Mouse (Mus musculus): ENCODE measurements at regions not wholly inside any gene's neighbourhood (a gene's known extent, or its start where the extent isn't known, plus 50 kb on each side); places are given as distances from the start of the nearest gene placed in this dataset.
"Not testable (repeated sequence)": the region's sequence is repeated elsewhere in the genome, so short reads cannot be mapped to it uniquely, and the experiment has no call there.

GRCm38 (mm10) chr16:12779079-12779478, 330.4 kb upstream of the Ercc4 start:
- 79% methylated on average over 3 of the region's 3 CpGs for WGBS
- Histone ChIP-seq H3K4me3 (no peak overlapping the region), H3K9me3 (no peaks in the 10 kb centered on the region), H3K36me3 (replicated peaks) (no peaks in the 10 kb centered on the region), H3K27ac (no peak overlapping the region), H3K27me3 (ENCODE audit: poor library complexity, severe bottlenecking) (no peaks in the 10 kb centered on the region), H3K4me1 (no peaks in the 10 kb centered on the region)
- DNase-seq (ENCODE audit: extremely low spot score, low spot score), result no peak

- no peaks in the 10 kb centered on the region for H3K27me3 ChIP-seq (ENCODE audit: poor library complexity, severe bottlenecking)
- no peaks in the 10 kb centered on the region for H3K36me3 ChIP-seq (replicated peaks)
- DNase-seq (ENCODE audit: extremely low spot score, low spot score), result no peak
- 94% methylated on average over 3 of the region's 3 CpGs for WGBS
- no peak overlapping the region for H3K4me3 ChIP-seq
- H3K9me3 ChIP-seq, result no peaks in the 10 kb centered on the region
- no peak overlapping the region for H3K27ac ChIP-seq
- no peaks in the 10 kb centered on the region for H3K4me1 ChIP-seq
Observed at GRCm38 (mm10) chr16:12780635-12781034, 328.8 kb upstream of the Ercc4 start.

- 74% methylated on average over 1 of the region's 1 CpGs for WGBS
- Histone ChIP-seq H3K27me3 (ENCODE audit: poor library complexity, severe bottlenecking) (no peaks in the 10 kb centered on the region), H3K9me3 (no peaks in the 10 kb centered on the region), H3K36me3 (replicated peaks) (no peaks in the 10 kb centered on the region), H3K27ac (no peak overlapping the region), H3K4me3 (no peak overlapping the region), H3K4me1 (no peaks in the 10 kb centered on the region)
- no peak for DNase-seq (ENCODE audit: extremely low spot score, low spot score)
Observed at GRCm38 (mm10) chr16:12785828-12786227, 323.7 kb upstream of the Ercc4 start.

GRCm38 (mm10) chr16:12798523-12798922, 311.0 kb upstream of the Ercc4 start:
- DNase-seq (ENCODE audit: extremely low spot score, low spot score), result no peak
- Histone ChIP-seq H3K27me3 (ENCODE audit: poor library complexity, severe bottlenecking) (no peaks in the 10 kb centered on the region), H3K4me1 (0 out of 2 replicates have a peak, but pooled peaks cover 5% of the 10 kb centered on the region), H3K4me3 (no peak overlapping the region), H3K27ac (no peak overlapping the region), H3K9me3 (no peaks in the 10 kb centered on the region), H3K36me3 (replicated peaks) (no peaks in the 10 kb centered on the region)
- WGBS, result 75% methylated on average over 2 of the region's 2 CpGs

GRCm38 (mm10) chr16:12800181-12800580, 309.3 kb upstream of the Ercc4 start:
- WGBS, result 65% methylated on average over 1 of the region's 1 CpGs
- Histone ChIP-seq H3K27ac (no peak overlapping the region), H3K4me3 (no peak overlapping the region), H3K36me3 (replicated peaks) (no peaks in the 10 kb centered on the region), H3K9me3 (no peaks in the 10 kb centered on the region), H3K27me3 (ENCODE audit: poor library complexity, severe bottlenecking) (no peaks in the 10 kb centered on the region), H3K4me1 (0 out of 2 replicates have a peak, but pooled peaks cover 5% of the 10 kb centered on the region)
- no peak for DNase-seq (ENCODE audit: extremely low spot score, low spot score)

GRCm38 (mm10) chr16:12802651-12803050, 306.8 kb upstream of the Ercc4 start:
- Histone ChIP-seq H3K27ac (no peak overlapping the region), H3K4me3 (no peak overlapping the region), H3K36me3 (replicated peaks) (no peaks in the 10 kb centered on the region), H3K27me3 (ENCODE audit: poor library complexity, severe bottlenecking) (no peaks in the 10 kb centered on the region), H3K4me1 (no peaks in the 10 kb centered on the region), H3K9me3 (no peaks in the 10 kb centered on the region)
- DNase-seq (ENCODE audit: extremely low spot score, low spot score), result no peak
- WGBS, result 77% methylated on average over 1 of the region's 1 CpGs

- 55% methylated on average over 8 of the region's 8 CpGs for WGBS
- no peak for DNase-seq (ENCODE audit: extremely low spot score, low spot score)
- no peak overlapping the region for H3K27ac ChIP-seq
- H3K36me3 ChIP-seq (replicated peaks), result no peaks in the 10 kb centered on the region
- H3K4me1 ChIP-seq, result no peaks in the 10 kb centered on the region
- no peak overlapping the region for H3K4me3 ChIP-seq
- no peaks in the 10 kb centered on the region for H3K27me3 ChIP-seq (ENCODE audit: poor library complexity, severe bottlenecking)
- no peaks in the 10 kb centered on the region for H3K9me3 ChIP-seq
Observed at GRCm38 (mm10) chr16:12807351-12807871, 302.1 kb upstream of the Ercc4 start.

GRCm38 (mm10) chr16:12811088-12811487, 298.4 kb upstream of the Ercc4 start:
- Histone ChIP-seq H3K9me3 (no peaks in the 10 kb centered on the region), H3K27me3 (ENCODE audit: poor library complexity, severe bottlenecking) (no peaks in the 10 kb centered on the region), H3K4me3 (no peak overlapping the region), H3K27ac (no peak overlapping the region), H3K36me3 (replicated peaks) (no peaks in the 10 kb centered on the region), H3K4me1 (no peaks in the 10 kb centered on the region)
- DNase-seq (ENCODE audit: extremely low spot score, low spot score), result no peak
- WGBS, result 81% methylated on average over 2 of the region's 2 CpGs

- 88% methylated on average over 6 of the region's 6 CpGs for WGBS
- H3K4me3 ChIP-seq, result no peak overlapping the region
Observed at GRCm38 (mm10) chr16:12824646-12825045, 284.8 kb upstream of the Ercc4 start.

GRCm38 (mm10) chr16:12826222-12826621, 283.3 kb upstream of the Ercc4 start:
- no peak overlapping the region for H3K27ac ChIP-seq
- no peaks in the 10 kb centered on the region for H3K4me1 ChIP-seq
- no peaks in the 10 kb centered on the region for H3K27me3 ChIP-seq (ENCODE audit: poor library complexity, severe bottlenecking)
- no peak overlapping the region for H3K4me3 ChIP-seq
- 71% methylated on average over 8 of the region's 8 CpGs for WGBS
- DNase-seq (ENCODE audit: extremely low spot score, low spot score), result no peak
- no peaks in the 10 kb centered on the region for H3K9me3 ChIP-seq
- H3K36me3 ChIP-seq (replicated peaks), result no peaks in the 10 kb centered on the region

More at GRCm38 (mm10) chr16:12824646-12825045, 284.8 kb upstream of the Ercc4 start:
- Histone ChIP-seq H3K9me3 (no peaks in the 10 kb centered on the region), H3K27ac (no peak overlapping the region), H3K4me1 (peaks cover 5% of the 10 kb centered on the region; the same call in 1 of the 2 replicates), H3K27me3 (ENCODE audit: poor library complexity, severe bottlenecking) (no peaks in the 10 kb centered on the region), H3K36me3 (replicated peaks) (no peaks in the 10 kb centered on the region)
- DNase-seq (ENCODE audit: extremely low spot score, low spot score), result no peak

GRCm38 (mm10) chr16:12831308-12831707, 278.2 kb upstream of the Ercc4 start:
- not testable (repeated sequence) for H3K36me3 ChIP-seq (replicated peaks); H3K4me3 ChIP-seq; DNase-seq (ENCODE audit: extremely low spot score, low spot score); H3K27me3 ChIP-seq (ENCODE audit: poor library complexity, severe bottlenecking); H3K27ac ChIP-seq; H3K4me1 ChIP-seq; H3K9me3 ChIP-seq
- 67% methylated on average over 1 of the region's 1 CpGs for WGBS

- no peaks in the 10 kb centered on the region for H3K9me3 ChIP-seq
- no peak overlapping the region for H3K27ac ChIP-seq
- H3K27me3 ChIP-seq (ENCODE audit: poor library complexity, severe bottlenecking), result no peaks in the 10 kb centered on the region
- 82% methylated on average over 1 of the region's 1 CpGs for WGBS
- no peaks in the 10 kb centered on the region for H3K4me1 ChIP-seq
- H3K36me3 ChIP-seq (replicated peaks), result no peaks in the 10 kb centered on the region
- no peak overlapping the region for H3K4me3 ChIP-seq
- no peak for DNase-seq (ENCODE audit: extremely low spot score, low spot score)
Observed at GRCm38 (mm10) chr16:12856356-12856755, 253.1 kb upstream of the Ercc4 start.

GRCm38 (mm10) chr16:12859714-12860355, 249.6 kb upstream of the Ercc4 start:
- Histone ChIP-seq H3K27me3 (ENCODE audit: poor library complexity, severe bottlenecking) (no peaks in the 10 kb centered on the region), H3K27ac (no peak overlapping the region), H3K9me3 (no peaks in the 10 kb centered on the region), H3K36me3 (replicated peaks) (no peaks in the 10 kb centered on the region), H3K4me1 (no peaks in the 10 kb centered on the region), H3K4me3 (no peak overlapping the region)
- WGBS, result 87% methylated on average over 5 of the region's 5 CpGs
- DNase-seq (ENCODE audit: extremely low spot score, low spot score), result no peak

All from forebrain, embryonic 10.5 days (tissue).